Mouse (Mus musculus) forebrain, embryonic 12.5 days (tissue): ENCODE measurements around the gene Il2rb. TPM values are rescaled to one million over a fixed set of nuclear protein-coding genes. Genes with fewer than 3 reads are reported as not detected.

Experiments used
- ATAC-seq: fragments of 200-750 bp; cut with Nextera tagmentation; 2 replicates; pipeline ENCODE4 v1.8.0; 2017; ENCODE audit warnings: moderate TSS enrichment; ENCODE audit not compliant: low FRiP score
- H3K27ac ChIP-seq: fragments of 300-500 bp; sonication (generic); 2 replicates; pipeline ENCODE4 v1.5.1; 2016; ENCODE audit warnings: mild to moderate bottlenecking
- H3K27me3 ChIP-seq: fragments of 300-500 bp; sonication (generic); 2 replicates; pipeline ENCODE4 v1.6.1; 2016; ENCODE audit warnings: mild to moderate bottlenecking
- H3K36me3 ChIP-seq: fragments of 300-500 bp; sonication (generic); replicated peaks from 2 replicates; pipeline ENCODE4 v1.6.1; 2016; ENCODE audit warnings: mild to moderate bottlenecking
- H3K4me1 ChIP-seq: fragments of 300-500 bp; sonication (generic); 2 replicates; pipeline ENCODE4 v1.6.1; 2016
- H3K4me2 ChIP-seq: fragments of 300-500 bp; sonication (generic); 2 replicates; pipeline ENCODE4 v1.6.1; 2016; ENCODE audit warnings: mild to moderate bottlenecking, moderate library complexity
- H3K4me3 ChIP-seq: fragments of 300-500 bp; sonication (generic); replicated peaks from 2 replicates; pipeline ENCODE4 v1.5.1; 2016; ENCODE audit warnings: mild to moderate bottlenecking
- H3K9ac ChIP-seq: fragments of 300-500 bp; sonication (generic); 2 replicates; pipeline ENCODE4 v1.6.1; 2016; ENCODE audit warnings: mild to moderate bottlenecking
- H3K9me3 ChIP-seq: fragments of 300-500 bp; sonication (generic); 2 replicates; pipeline ENCODE4 v1.6.1; 2016
- WGBS: fragments of 180-500 bp; shearing (Covaris S2); methylation state at CpG from one replicate; pipeline ENCODE4 v1.1.7; 2016; 5-methylcytosine and 5-hydroxymethylcytosine counted together
- polyA plus RNA-seq: library from polyadenylated mRNA; unstranded; fragments of >200 nt; fragmentation: Nextera tagmentation; extraction: Ambion mirVana; gene quantifications from 2 replicates; pipeline ENCODE4 v1.2.1, GENCODE M21; 2016

Gene Il2rb
- polyA plus RNA-seq, 1 experiment from 2014 or later, result not detected

DNA sequence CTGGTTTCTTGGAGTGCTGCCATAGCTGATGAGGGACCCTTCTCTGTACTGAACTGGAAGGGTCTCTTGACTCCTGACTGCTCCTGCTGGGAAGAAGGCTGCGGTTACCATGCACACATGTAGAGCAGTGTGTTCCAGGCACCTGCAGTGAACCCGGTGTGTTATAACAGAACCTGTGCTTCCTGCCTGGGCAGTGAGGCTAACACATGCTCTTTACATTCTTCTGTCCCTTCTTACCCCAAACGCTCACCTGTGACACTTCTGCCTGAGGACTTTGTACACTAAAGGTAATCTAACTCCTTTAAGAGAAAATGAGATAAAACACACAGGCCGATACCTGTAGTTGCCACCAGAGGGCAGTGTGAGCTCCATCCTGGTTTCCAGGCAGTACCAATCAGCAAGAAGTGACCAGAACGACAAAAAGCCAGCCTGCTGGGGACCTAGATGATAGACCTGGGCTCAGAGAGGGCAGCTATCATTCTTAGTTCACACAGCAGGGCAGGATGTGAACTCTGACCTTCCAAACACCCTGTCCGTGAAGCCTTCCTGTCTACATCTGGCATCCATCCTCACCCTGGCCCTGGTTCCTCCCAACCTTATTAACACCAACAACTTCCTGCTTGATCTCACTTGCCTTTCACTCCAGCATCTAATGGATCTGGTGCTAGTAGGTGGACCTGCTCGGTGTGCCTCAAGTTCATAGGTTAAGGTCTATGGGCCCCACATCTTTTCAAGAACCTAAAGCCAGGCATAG lies 19.5 kb upstream of the Il2rb start:
- ATAC-seq, result peak; percentile 55; the same call in 1 of the 2 replicates
- H3K4me1 ChIP-seq, result peaks cover 7% of the 10 kb centered on the region
- 32% methylated on average over 7 of the region's 7 CpGs for WGBS
- H3K36me3 ChIP-seq, result no peaks in the 10 kb centered on the region
- no peak overlapping the region for H3K4me2 ChIP-seq
- no peak overlapping the region for H3K9ac ChIP-seq
- no peak overlapping the region for H3K27ac ChIP-seq
- H3K27me3 ChIP-seq, result no peaks in the 10 kb centered on the region
- H3K4me3 ChIP-seq, result no peak overlapping the region
- no peaks in the 10 kb centered on the region for H3K9me3 ChIP-seq

DNA sequence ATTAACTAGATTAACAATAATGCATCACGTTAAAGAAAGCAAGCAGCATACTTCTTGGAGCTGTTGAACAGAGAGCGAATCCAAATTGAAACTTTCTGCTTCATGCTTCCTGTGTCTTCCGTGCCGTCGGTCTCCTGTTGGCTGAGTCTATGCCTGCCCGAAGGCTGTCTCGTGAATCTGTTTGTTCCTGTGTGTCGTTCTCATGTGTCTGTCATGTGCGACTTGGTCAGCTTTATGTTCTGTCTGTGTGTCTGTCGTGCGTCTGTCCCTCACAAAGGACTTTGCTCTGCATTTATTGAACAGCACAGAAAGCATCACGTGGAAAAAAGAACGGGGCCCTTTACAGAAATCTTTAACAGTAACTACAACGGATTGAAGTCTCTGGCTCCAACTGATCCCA lies 17.9 kb upstream of the Il2rb start:
- Histone ChIP-seq H3K4me2 (no peak overlapping the region), H3K4me3 (no peak overlapping the region), H3K9me3 (no peaks in the 10 kb centered on the region), H3K27ac (no peak overlapping the region), H3K36me3 (no peaks in the 10 kb centered on the region), H3K9ac (no peak overlapping the region), H3K27me3 (no peaks in the 10 kb centered on the region), H3K4me1 (peaks cover 7% of the 10 kb centered on the region)
- 88% methylated on average over 14 of the region's 14 CpGs for WGBS
- ATAC-seq, result no peak

DNA sequence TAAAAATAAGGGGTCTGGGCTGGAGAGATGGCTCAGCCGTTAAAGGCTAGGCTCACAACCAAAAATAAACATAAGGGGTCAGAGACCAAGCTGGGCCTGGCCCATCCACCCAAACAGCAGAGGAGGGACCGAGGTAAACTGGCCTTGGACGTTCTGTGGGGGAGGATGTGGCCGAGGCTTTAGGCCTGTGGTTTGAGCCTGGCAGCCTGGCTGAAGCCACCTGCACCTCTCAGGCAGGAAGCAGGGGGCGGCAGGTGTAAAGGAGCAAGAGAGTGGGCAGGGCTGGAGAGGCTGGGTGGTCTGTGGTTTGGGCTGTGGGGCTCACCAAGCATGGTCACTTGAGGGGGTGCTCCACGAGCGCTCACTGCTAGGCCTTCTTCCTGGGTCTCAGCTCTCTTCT lies 16.9 kb upstream of the Il2rb start:
- Histone ChIP-seq H3K4me3 (no peak overlapping the region), H3K9ac (no peak overlapping the region), H3K4me1 (peaks cover 7% of the 10 kb centered on the region), H3K36me3 (no peaks in the 10 kb centered on the region), H3K4me2 (no peak overlapping the region), H3K9me3 (no peaks in the 10 kb centered on the region), H3K27me3 (no peaks in the 10 kb centered on the region), H3K27ac (no peak overlapping the region)
- no peak for ATAC-seq
- WGBS, result 88% methylated on average over 7 of the region's 7 CpGs

DNA sequence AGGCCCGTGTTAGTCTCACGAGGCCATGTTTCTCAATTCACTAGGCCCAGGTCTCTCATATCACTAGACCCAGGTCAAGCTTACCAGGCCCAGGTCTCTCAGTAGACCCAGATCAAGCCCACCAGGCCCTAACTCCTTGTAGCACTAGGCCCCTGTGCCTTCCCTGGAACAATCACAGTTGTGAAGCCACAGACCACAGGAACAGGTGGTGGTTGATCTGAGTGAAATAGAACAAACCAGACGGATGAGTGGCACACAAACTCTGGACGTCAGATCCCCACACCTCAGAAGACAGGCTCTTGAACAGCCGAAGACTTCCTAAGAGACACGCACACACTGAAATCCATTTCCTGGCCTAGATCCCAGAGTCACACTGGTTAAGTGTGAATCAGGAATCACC lies 15.7 kb upstream of the Il2rb start:
- 91% methylated on average over 6 of the region's 6 CpGs for WGBS
- no peak overlapping the region for H3K4me2 ChIP-seq
- H3K27me3 ChIP-seq, result no peaks in the 10 kb centered on the region
- H3K9ac ChIP-seq, result no peak overlapping the region
- no peaks in the 10 kb centered on the region for H3K36me3 ChIP-seq
- no peak for ATAC-seq
- no peaks in the 10 kb centered on the region for H3K9me3 ChIP-seq
- H3K4me1 ChIP-seq, result peaks cover 7% of the 10 kb centered on the region
- no peak overlapping the region for H3K27ac ChIP-seq
- H3K4me3 ChIP-seq, result no peak overlapping the region

DNA sequence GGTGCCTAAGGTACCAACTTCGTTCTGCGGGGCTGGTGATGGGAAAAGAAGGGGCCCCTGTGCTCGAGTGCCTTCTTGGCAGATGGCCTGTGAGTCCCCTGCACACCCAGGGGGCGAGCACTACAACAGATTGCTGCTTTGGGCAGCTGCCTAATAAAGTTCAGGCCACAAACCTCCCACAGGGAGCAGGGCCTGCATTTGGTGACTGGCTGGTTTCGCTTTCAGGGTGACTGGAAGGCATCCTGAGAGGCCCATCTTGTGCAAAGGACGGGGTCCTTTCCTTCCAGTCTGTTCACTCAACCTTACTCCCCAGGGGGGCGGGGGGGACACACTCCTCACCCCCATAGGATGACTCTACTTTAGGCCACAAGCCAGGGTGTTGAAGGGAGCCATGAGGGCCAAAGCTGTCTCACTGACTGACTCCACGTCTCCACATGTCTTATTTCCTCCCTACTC lies 15.1 kb upstream of the Il2rb start:
- H3K9ac ChIP-seq, result 0 out of 2 replicates have a peak overlapping the region, but pooled peaks have one; percentile 13
- H3K9me3 ChIP-seq, result no peaks in the 10 kb centered on the region
- no peaks in the 10 kb centered on the region; the same call in 1 of the 2 replicates for H3K27me3 ChIP-seq
- ATAC-seq, result no peak
- H3K36me3 ChIP-seq, result no peaks in the 10 kb centered on the region
- peaks cover 7% of the 10 kb centered on the region for H3K4me1 ChIP-seq
- H3K4me3 ChIP-seq, result no peak overlapping the region
- H3K4me2 ChIP-seq, result no peak overlapping the region
- H3K27ac ChIP-seq, result no peak overlapping the region
- 75% methylated on average over 8 of the region's 8 CpGs for WGBS

DNA sequence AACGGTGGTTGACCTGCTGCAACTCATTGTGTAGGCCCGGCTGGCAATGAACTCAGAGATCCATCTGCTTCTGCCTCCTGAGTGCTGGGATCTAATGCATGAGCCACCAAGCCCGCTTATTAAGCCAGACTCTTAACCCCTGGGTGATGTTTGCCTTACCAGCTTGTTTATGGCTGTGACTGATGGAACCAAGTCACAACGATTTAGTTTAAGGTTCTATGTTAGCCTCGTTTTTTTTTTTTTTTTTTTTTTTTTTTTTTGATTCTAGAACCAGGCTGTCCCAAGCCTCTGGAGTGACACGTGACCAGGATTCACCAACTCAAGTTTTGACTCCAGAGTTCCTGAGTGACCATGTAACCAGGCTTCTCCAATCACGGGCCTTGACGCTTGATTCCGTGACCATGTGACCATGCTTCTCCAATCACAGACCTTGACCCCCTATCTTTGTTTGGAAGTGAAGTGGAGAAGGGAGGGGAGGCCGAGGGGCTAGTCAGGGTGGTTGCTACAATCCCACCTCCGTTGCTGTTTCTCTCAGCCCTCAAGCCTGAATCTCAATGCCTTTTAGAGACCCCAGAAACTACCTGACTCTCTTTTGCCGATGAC lies 14.3 kb upstream of the Il2rb start:
- no peaks in the 10 kb centered on the region; the same call in 1 of the 2 replicates for H3K27me3 ChIP-seq
- H3K4me3 ChIP-seq, result no peak overlapping the region
- H3K27ac ChIP-seq, result no peak overlapping the region
- H3K9ac ChIP-seq, result no peak overlapping the region
- peaks cover 7% of the 10 kb centered on the region for H3K4me1 ChIP-seq
- WGBS, result 45% methylated on average over 12 of the region's 12 CpGs
- no peaks in the 10 kb centered on the region for H3K36me3 ChIP-seq
- H3K9me3 ChIP-seq, result no peaks in the 10 kb centered on the region
- no peak overlapping the region for H3K4me2 ChIP-seq
- no peak for ATAC-seq

DNA sequence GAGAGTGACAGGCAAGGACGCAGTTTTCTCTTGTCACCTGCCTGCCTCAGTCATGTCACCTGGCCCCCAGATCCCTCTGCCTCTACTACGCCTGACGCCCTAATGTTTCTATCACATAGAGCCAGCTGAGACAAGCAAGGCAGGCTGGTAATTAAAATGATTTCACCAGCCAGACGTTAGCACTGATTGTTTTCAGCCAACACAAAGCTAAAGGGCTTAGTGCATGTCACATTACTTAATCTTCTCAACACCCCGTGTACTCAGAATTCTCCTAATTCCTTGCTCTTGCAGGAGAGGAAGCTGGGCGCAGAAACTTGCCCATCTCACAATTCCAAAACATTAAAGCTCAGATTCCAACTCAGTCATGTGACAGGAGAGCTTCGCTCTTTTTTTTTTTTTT lies 13.4 kb upstream of the Il2rb start:
- no peaks in the 10 kb centered on the region for H3K36me3 ChIP-seq
- H3K9me3 ChIP-seq, result no peaks in the 10 kb centered on the region
- no peak overlapping the region for H3K4me3 ChIP-seq
- no peak for ATAC-seq
- no peak overlapping the region for H3K4me2 ChIP-seq
- H3K9ac ChIP-seq, result no peak overlapping the region
- no peaks in the 10 kb centered on the region; the same call in 1 of the 2 replicates for H3K27me3 ChIP-seq
- WGBS, result 61% methylated on average over 7 of the region's 7 CpGs
- H3K4me1 ChIP-seq, result peaks cover 7% of the 10 kb centered on the region
- H3K27ac ChIP-seq, result no peak overlapping the region

DNA sequence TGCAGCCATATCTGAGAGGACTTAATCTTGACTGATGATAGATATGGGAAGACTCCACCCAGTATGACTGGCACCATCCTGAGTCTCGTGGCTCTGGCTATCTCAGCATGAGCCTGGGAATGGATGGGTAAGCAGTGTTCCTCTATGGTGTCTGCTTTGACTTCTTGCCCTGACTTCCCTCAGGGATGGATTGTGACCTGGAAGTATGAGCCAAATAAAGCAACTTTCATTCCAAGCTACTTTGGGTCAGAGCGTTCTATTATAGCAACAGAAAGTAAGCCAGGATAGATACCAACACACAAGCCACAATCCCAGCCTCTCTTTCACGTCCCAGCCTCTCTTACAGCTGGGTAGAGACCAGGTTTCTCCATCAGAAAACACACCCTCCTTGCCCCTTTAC lies 10.5 kb upstream of the Il2rb start:
- H3K4me3 ChIP-seq, result no peak overlapping the region
- ATAC-seq, result no peak
- H3K27ac ChIP-seq, result no peak overlapping the region
- peaks cover 7% of the 10 kb centered on the region for H3K4me1 ChIP-seq
- H3K27me3 ChIP-seq, result no peaks in the 10 kb centered on the region; the same call in 1 of the 2 replicates
- H3K36me3 ChIP-seq, result no peaks in the 10 kb centered on the region
- H3K9ac ChIP-seq, result no peak overlapping the region
- 87% methylated on average over 3 of the region's 3 CpGs for WGBS
- H3K4me2 ChIP-seq, result no peak overlapping the region
- no peaks in the 10 kb centered on the region for H3K9me3 ChIP-seq

DNA sequence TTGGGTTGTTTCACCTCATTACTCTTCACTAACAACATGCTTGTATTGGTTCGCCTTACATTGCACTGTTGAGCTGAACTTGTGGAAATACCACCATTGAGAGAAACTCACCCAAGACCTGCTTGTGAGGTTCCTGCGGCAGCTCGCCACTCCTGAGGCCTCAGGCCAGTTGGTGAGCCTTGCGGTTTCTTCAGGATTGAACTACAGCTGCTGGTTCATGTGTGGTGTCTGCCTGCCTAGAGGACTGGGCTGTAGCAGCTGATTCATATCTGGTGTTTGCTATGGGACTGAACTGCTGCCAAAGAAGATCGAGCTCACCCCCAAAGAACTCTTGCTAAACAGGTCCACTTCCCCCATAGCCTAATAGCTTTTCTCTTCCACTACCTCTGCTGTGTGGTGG lies 9.7 kb upstream of the Il2rb start:
- no peak overlapping the region for H3K4me3 ChIP-seq
- H3K9ac ChIP-seq, result no peak overlapping the region
- peaks cover 1% of the 10 kb centered on the region for H3K4me1 ChIP-seq
- H3K9me3 ChIP-seq, result no peaks in the 10 kb centered on the region
- no peak overlapping the region for H3K4me2 ChIP-seq
- no peak for ATAC-seq
- H3K36me3 ChIP-seq, result no peaks in the 10 kb centered on the region
- no peak overlapping the region for H3K27ac ChIP-seq
- H3K27me3 ChIP-seq, result no peaks in the 10 kb centered on the region; the same call in 1 of the 2 replicates
- 92% methylated on average over 5 of the region's 5 CpGs for WGBS

DNA sequence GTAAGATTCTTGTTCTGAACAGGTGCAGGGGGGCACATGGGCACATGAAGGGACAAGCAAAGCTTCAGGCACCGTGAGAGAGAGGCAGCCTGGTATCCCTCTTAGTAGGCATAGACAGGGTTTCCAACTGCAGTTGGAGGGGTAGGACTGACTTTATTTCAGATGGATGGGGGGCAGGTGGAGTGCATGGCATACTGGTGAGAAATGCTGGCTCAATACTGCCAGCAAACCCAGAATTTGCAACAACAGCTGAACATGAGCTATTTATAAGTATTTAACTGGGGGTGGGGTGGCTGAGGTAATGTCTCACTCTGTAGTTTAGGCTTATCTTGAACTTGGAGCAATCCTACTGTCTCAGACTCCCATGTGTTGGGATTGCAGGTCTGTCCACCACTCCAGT lies 8.9 kb upstream of the Il2rb start:
- Histone ChIP-seq H3K27me3 (no peaks in the 10 kb centered on the region; the same call in 1 of the 2 replicates), H3K4me1 (no peaks in the 10 kb centered on the region), H3K27ac (no peak overlapping the region), H3K4me3 (no peak overlapping the region), H3K36me3 (no peaks in the 10 kb centered on the region), H3K9me3 (no peaks in the 10 kb centered on the region), H3K4me2 (no peak overlapping the region), H3K9ac (no peak overlapping the region)
- no peak for ATAC-seq
- 88% methylated on average over 1 of the region's 1 CpGs for WGBS

DNA sequence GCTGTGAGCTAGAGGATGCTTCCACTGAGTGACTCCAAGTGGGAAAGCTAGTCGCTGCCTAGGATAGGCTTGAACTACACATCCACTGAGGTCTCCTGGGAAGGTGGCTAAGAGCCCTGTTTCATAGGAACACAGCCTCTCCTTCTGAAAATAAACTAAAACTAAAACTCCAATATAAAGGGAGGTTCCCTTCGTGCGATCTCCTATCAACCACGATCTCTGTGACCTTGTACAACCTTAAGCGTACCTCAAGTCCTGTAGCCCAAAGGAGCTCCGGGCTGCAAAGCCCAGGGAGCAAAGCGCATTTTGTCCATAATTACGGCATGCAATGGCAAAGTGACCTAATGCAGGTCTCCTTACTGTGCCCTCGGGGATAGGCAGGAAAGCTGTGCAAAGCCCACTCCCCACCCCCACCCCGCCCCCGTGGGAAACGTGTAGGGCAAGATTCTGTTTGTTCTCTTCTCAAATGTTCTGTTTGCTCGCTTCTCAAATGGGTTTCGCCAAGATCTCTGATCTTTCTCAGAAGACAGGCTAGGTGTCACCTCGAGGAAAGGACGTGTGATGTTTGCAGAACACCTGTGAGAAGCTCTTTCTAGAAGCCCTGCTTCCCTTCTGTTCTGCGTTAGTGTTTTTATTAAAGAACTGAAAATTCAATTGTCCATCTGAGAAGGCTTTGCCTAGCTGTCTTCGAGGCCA lies 7.5 kb upstream of the Il2rb start:
- no peaks in the 10 kb centered on the region for H3K36me3 ChIP-seq
- H3K9me3 ChIP-seq, result no peaks in the 10 kb centered on the region
- no peak overlapping the region for H3K4me3 ChIP-seq
- no peaks in the 10 kb centered on the region for H3K4me1 ChIP-seq
- H3K9ac ChIP-seq, result no peak overlapping the region
- H3K27me3 ChIP-seq, result no peaks in the 10 kb centered on the region; the same call in 1 of the 2 replicates
- no peak overlapping the region for H3K4me2 ChIP-seq
- no peak for ATAC-seq
- 89% methylated on average over 18 of the region's 18 CpGs for WGBS
- H3K27ac ChIP-seq, result no peak overlapping the region

DNA sequence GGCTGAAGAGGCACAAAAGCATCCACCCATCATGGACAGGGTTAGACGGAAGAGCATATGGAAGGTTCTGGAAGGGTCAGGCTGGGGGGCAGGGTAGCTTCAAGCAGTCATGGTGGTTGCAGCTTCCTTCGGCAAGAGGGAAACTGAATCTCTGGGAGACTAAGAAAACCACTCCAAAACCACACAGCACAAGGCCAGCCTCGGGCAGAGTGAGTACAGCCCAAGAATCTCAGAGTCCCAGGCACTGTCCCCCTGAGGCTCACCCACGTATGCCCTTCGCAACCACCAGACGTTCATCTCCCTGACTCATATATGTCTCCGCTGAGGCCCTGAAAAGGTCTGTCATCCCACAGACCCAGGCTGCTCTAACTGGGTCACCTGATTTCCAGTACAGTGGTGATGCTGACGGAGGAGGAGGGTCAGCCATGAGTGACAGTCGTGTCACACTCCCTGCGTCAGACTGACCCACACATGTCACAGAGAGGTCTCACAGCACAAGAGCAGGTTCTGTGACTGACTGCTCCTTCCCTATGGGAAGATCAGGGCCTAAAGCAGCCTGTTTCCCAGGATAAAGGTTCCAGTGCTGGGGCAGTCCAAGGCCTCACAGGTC lies 1.6 kb downstream of the Il2rb start:
- H3K36me3 ChIP-seq, result no peaks in the 10 kb centered on the region
- no peaks in the 10 kb centered on the region for H3K4me1 ChIP-seq
- no peak overlapping the region for H3K27ac ChIP-seq
- H3K4me3 ChIP-seq, result no peak overlapping the region
- H3K9ac ChIP-seq, result no peak overlapping the region
- no peaks in the 10 kb centered on the region for H3K27me3 ChIP-seq
- no peak overlapping the region for H3K4me2 ChIP-seq
- WGBS, result 86% methylated on average over 10 of the region's 10 CpGs
- H3K9me3 ChIP-seq, result no peaks in the 10 kb centered on the region
- ATAC-seq, result no peak
